Comparison of ENCODE assay signal across 27 mouse cellular contexts in genomic region chr8:24310893-24311292, GRCm38 (mm10).
DNase-seq lines count a peak whose midpoint lies in the region; ATAC-seq and TF ChIP-seq lines count a peak whose summit lies in the region.
"Had no signal": no experiment of that assay in that cellular context is flagged by ENCODE, and none has a peak within 500 bp of the region (broad histone marks: within the 10 kb centered on the region; RNA-seq: fewer than 3 reads in every experiment).

No protein-coding gene starts in this region.

- WGBS in forebrain, embryonic 13.5 days, result 31% methylated on average over 4 of the region's 4 CpGs
- WGBS in forebrain, embryonic 16.5 days, result 13% methylated on average over 4 of the region's 4 CpGs
- 51% methylated on average over 4 of the region's 4 CpGs for WGBS in lung, postnatal 0 days
- 40% methylated on average over 4 of the region's 4 CpGs for WGBS in lung, adult 2 months

- no peak overlapping the region for H3K27ac ChIP-seq in forebrain, embryonic 13.5 days
- no peak overlapping the region for H3K27ac ChIP-seq in forebrain, embryonic 16.5 days (ENCODE audit: low read length)
- no peak overlapping the region for H3K27ac ChIP-seq in lung, postnatal 0 days (ENCODE audit: low read length)
- H3K27ac ChIP-seq: embryonic facial prominence, embryonic 10.5 days; embryonic facial prominence, embryonic 15.5 days; heart, embryonic 13.5 days; hindbrain, embryonic 13.5 days; liver, embryonic 15.5 days had no signal

- intact Hi-C loops in heart, postnatal 10 days (cut with DNase I), result loop anchor here (5.0 kb wide), 1 partner anchor 134 kb away; no protein-coding TSS in a partner anchor

- no peak for TF ChIP-seq POLR2A in lung, adult 2 months (IDR thresholded peaks at IDR 0.05; ENCODE audit: borderline replicate concordance, extremely low read depth, low read depth, low read length)

- H3K9me3 ChIP-seq in forebrain, embryonic 13.5 days (replicated peaks), result no peaks in the 10 kb centered on the region
- 0 out of 2 replicates have a peak, but pooled peaks cover under 1% of the 10 kb centered on the region for H3K9me3 ChIP-seq in forebrain, embryonic 16.5 days (ENCODE audit: control insufficient read depth, low read length)
- H3K9me3 ChIP-seq in lung, postnatal 0 days (ENCODE audit: low read length), result no peaks in the 10 kb centered on the region
- H3K9me3 ChIP-seq: embryonic facial prominence, embryonic 10.5 days; embryonic facial prominence, embryonic 15.5 days; heart, embryonic 13.5 days; hindbrain, embryonic 13.5 days; liver, embryonic 15.5 days had no signal

- H3K4me2 ChIP-seq in forebrain, embryonic 13.5 days, result no peak overlapping the region
- no peak overlapping the region for H3K4me2 ChIP-seq in forebrain, embryonic 16.5 days (ENCODE audit: low read length)
- no peak overlapping the region for H3K4me2 ChIP-seq in lung, postnatal 0 days (replicated peaks; ENCODE audit: low read depth, low read length)
- H3K4me2 ChIP-seq: embryonic facial prominence, embryonic 15.5 days; heart, embryonic 13.5 days; hindbrain, embryonic 13.5 days; liver, embryonic 15.5 days had no signal

- peak; percentile 3 to 5 for DNase-seq in heart, adult 18-20 months
- no peak for DNase-seq in heart, postnatal 10 days
- DNase-seq in kidney, adult 9 months, result peak; percentile 11
- DNase-seq in kidney, adult 11 months, result no peak
- DNase-seq in lung, postnatal 0 days (ENCODE audit: low spot score), result peak; percentile 10
- DNase-seq in lung, adult 2 months, result no peak
- DNase-seq: adrenal gland, adult 2 months; adrenal gland, postnatal 36 days; cerebellum, adult 8-10 months; cerebellum, postnatal 25 days; gastrocnemius, postnatal 10 days; kidney, postnatal 25 days; liver; lung, postnatal 14 days; midbrain, embryonic 14.5 days; thymus, adult 2 months; thymus, postnatal 36 days had no signal

- ATAC-seq in forebrain, embryonic 13.5 days, result 0 out of 2 replicates have a peak, but pooled peaks have one; percentile 27
- ATAC-seq in forebrain, embryonic 16.5 days, result no peak
- ATAC-seq in lung, postnatal 0 days, result no peak
- ATAC-seq: activated CD4-positive, CD25-positive, alpha-beta regulatory T cell, adult 4 months; intestine, embryonic 16.5 days had no signal

- no peaks in the 10 kb centered on the region for H3K27me3 ChIP-seq in forebrain, embryonic 13.5 days
- no peaks in the 10 kb centered on the region for H3K27me3 ChIP-seq in forebrain, embryonic 16.5 days (replicated peaks; ENCODE audit: control insufficient read depth, insufficient read depth, low read length)
- no peaks in the 10 kb centered on the region for H3K27me3 ChIP-seq in lung, postnatal 0 days (replicated peaks; ENCODE audit: insufficient read depth, low read length)
- H3K27me3 ChIP-seq: CH12.LX; embryonic facial prominence, embryonic 15.5 days; heart, embryonic 13.5 days; hindbrain, embryonic 13.5 days; liver, embryonic 15.5 days had no signal

- H3K9ac ChIP-seq in forebrain, embryonic 13.5 days, result no peak overlapping the region
- H3K9ac ChIP-seq in forebrain, embryonic 16.5 days (replicated peaks; ENCODE audit: low read depth, low read length), result no peak overlapping the region
- no peak overlapping the region for H3K9ac ChIP-seq in lung, postnatal 0 days (replicated peaks; ENCODE audit: low read depth)
- H3K9ac ChIP-seq: embryonic facial prominence, embryonic 15.5 days; heart, embryonic 13.5 days; hindbrain, embryonic 13.5 days; liver, embryonic 15.5 days had no signal

- no peak for TF ChIP-seq CTCF in lung, postnatal 0 days (IDR thresholded peaks at IDR 0.05)
- no peak for TF ChIP-seq CTCF in lung, adult 2 months (IDR thresholded peaks at IDR 0.05; ENCODE audit: insufficient read depth, low read length)

- H3K4me1 ChIP-seq in forebrain, embryonic 13.5 days, result peaks cover 5% of the 10 kb centered on the region; the same call in 1 of the 2 replicates
- H3K4me1 ChIP-seq in forebrain, embryonic 16.5 days (replicated peaks; ENCODE audit: control insufficient read depth, insufficient read depth, low read length), result no peaks in the 10 kb centered on the region
- H3K4me1 ChIP-seq in lung, postnatal 0 days (ENCODE audit: insufficient read depth, low read depth, low read length), result no peaks in the 10 kb centered on the region; the same call in 1 of the 2 replicates
- no peaks in the 10 kb centered on the region; the same call in 1 of the 2 replicates for H3K4me1 ChIP-seq in lung, adult 2 months (ENCODE audit: control insufficient read depth, insufficient read depth, low read length)
- H3K4me1 ChIP-seq: embryonic facial prominence, embryonic 10.5 days; embryonic facial prominence, embryonic 15.5 days; heart, embryonic 13.5 days; hindbrain, embryonic 13.5 days; liver, embryonic 15.5 days had no signal

- peak; percentile 47; the same call in 1 of the 2 replicates for TF ChIP-seq EP300 in lung, postnatal 0 days (IDR thresholded peaks at IDR 0.05)

- no peaks in the 10 kb centered on the region for H3K36me3 ChIP-seq in forebrain, embryonic 13.5 days (ENCODE audit: poor library complexity, severe bottlenecking)
- no peaks in the 10 kb centered on the region for H3K36me3 ChIP-seq in forebrain, embryonic 16.5 days (ENCODE audit: control insufficient read depth, insufficient read depth)
- no peaks in the 10 kb centered on the region for H3K36me3 ChIP-seq in lung, postnatal 0 days (ENCODE audit: insufficient read depth, low read length)
- H3K36me3 ChIP-seq: embryonic facial prominence, embryonic 10.5 days; embryonic facial prominence, embryonic 15.5 days; heart, embryonic 13.5 days; hindbrain, embryonic 13.5 days; liver, embryonic 15.5 days had no signal

- H3K4me3 ChIP-seq in forebrain, embryonic 13.5 days, result no peak overlapping the region
- no peak overlapping the region for H3K4me3 ChIP-seq in forebrain, embryonic 16.5 days (replicated peaks; ENCODE audit: low read length)
- H3K4me3 ChIP-seq in lung, postnatal 0 days (ENCODE audit: low read depth, low read length), result no peak overlapping the region
- no peak overlapping the region for H3K4me3 ChIP-seq in lung, adult 2 months (replicated peaks; ENCODE audit: extremely low read depth, low read depth, low read length)
- H3K4me3 ChIP-seq: embryonic facial prominence, embryonic 10.5 days; embryonic facial prominence, embryonic 15.5 days; heart, embryonic 13.5 days; hindbrain, embryonic 13.5 days; liver, embryonic 15.5 days had no signal

Comparison
In these comparisons a context has a peak if more than half of its experiments do, and no peak if none do; other contexts are left out.
1. DNase-seq: peak in heart, adult 18-20 months (2 of 2), kidney, adult 9 months (single experiment) and lung, postnatal 0 days (single experiment); none in heart, postnatal 10 days (0 of 2), kidney, adult 11 months (single experiment) and lung, adult 2 months (single experiment).